Mouse (Mus musculus) embryonic stem cell, embryonic (primary cell): ENCODE measurements around the gene Grb10.

Experiments
- CTCF ChIA-PET, 4 experiments: fragments of 300-600 bp in 2 of 4; fragments of 350-600 bp in 2 of 4; sonication (Branson Sonifier 250); formaldehyde crosslinking; loops; one replicate each; lab custom pipeline; 2022; ENCODE audit warnings: inconsistent platforms in 2 of 4; lab: Charles Lee
- POLR2A ChIA-PET, 4 experiments: fragments of 300-600 bp in 2 of 4; fragments of 350-600 bp in 2 of 4; sonication (Branson Sonifier 250); formaldehyde crosslinking; loops; one replicate each; lab custom pipeline; 2022; ENCODE audit warnings: antibody characterized with exemption in 4 of 4, inconsistent platforms in 1 of 4; lab: Charles Lee

The Grb10 gene

GRCm38 (mm10) chr11:11993183-11993582 is 45.3 kb downstream of the Grb10 start:
- POLR2A ChIA-PET, result no interaction called here
- CTCF ChIA-PET, result interaction anchor here in 1 of 4 experiments (0.6 kb wide), 1 partner anchor 401 kb away, joined by 5 read pairs; no protein-coding TSS in a partner anchor

- ChIA-PET POLR2A (no interaction called here), CTCF (no interaction called here)
These were observed 48.6 kb downstream of the Grb10 start for GRCm38 (mm10) chr11:11989850-11990249.

- CTCF ChIA-PET, result no interaction called here
- POLR2A ChIA-PET, result interaction anchor here in 1 of 4 experiments (0.8 kb wide), 1 partner anchor 12 kb away, joined by 3 read pairs; no protein-coding TSS in a partner anchor
These were observed 51.2 kb downstream of the Grb10 start for GRCm38 (mm10) chr11:11987233-11987632.

- CTCF ChIA-PET, result interaction anchor here (0.6 to 1.3 kb wide), 5 partner anchors 150 to 190 kb away, joined by 3 to 5 read pairs (median 4); no protein-coding TSS in a partner anchor
These were observed 59.8 kb downstream of the Grb10 start for GRCm38 (mm10) chr11:11978611-11979197.

GRCm38 (mm10) chr11:11974591-11975255 is 63.8 kb downstream of the Grb10 start:
- CTCF ChIA-PET, result interaction anchor here (0.5 to 7.1 kb wide), 52 partner anchors 9 to 584 kb away, joined by 3 to 166 read pairs (median 4); partner anchors contain the start of genes Spata48 (in 3 of the 4), Zpbp (in 3 of the 4) and Fignl1 (in 1 of the 4)
- POLR2A ChIA-PET, result interaction anchor here (0.6 to 10.1 kb wide), 24 partner anchors 13 to 513 kb away, joined by 3 to 167 read pairs (median 6); partner anchors contain the start of genes Spata48 (in 3 of the 4), Zpbp (in 3 of the 4) and Fignl1 (in 2 of the 4)

More at GRCm38 (mm10) chr11:11978611-11979197, 59.8 kb downstream of the Grb10 start:
- POLR2A ChIA-PET, result interaction anchor here in 2 of 4 experiments (0.5 to 2.2 kb wide), 3 partner anchors 156 to 170 kb away, joined by 3 to 7 read pairs (median 4); partner anchors contain the start of gene Fignl1 (in 2 of the 2)

GRCm38 (mm10) chr11:11973366-11974014 is 65.0 kb downstream of the Grb10 start:
- CTCF ChIA-PET, result interaction anchor here (0.6 to 7.1 kb wide), 26 partner anchors 95 to 512 kb away, joined by 3 to 166 read pairs (median 6); partner anchors contain the start of genes Spata48 (in 1 of the 4) and Zpbp (in 1 of the 4)
- POLR2A ChIA-PET, result interaction anchor here (0.6 to 10.1 kb wide), 23 partner anchors 18 to 474 kb away, joined by 3 to 167 read pairs (median 4); partner anchors contain the start of gene Fignl1 (in 2 of the 4)

- ChIA-PET CTCF (interaction anchor here (0.7 to 7.1 kb wide), 16 partner anchors 93 to 184 kb away, joined by 3 to 166 read pairs (median 6); no protein-coding TSS in a partner anchor), POLR2A (interaction anchor here (0.6 to 10.1 kb wide), 18 partner anchors 11 to 184 kb away, joined by 3 to 167 read pairs (median 6); partner anchors contain the start of gene Fignl1 (in 2 of the 4))
These were observed 65.9 kb downstream of the Grb10 start for GRCm38 (mm10) chr11:11972401-11973110.

- CTCF ChIA-PET, result interaction anchor here in 3 of 4 experiments (0.6 to 7.1 kb wide), 4 partner anchors 150 to 181 kb away, joined by 4 to 166 read pairs (median 6); no protein-coding TSS in a partner anchor
These were observed 68.2 kb downstream of the Grb10 start for GRCm38 (mm10) chr11:11970246-11970645.

GRCm38 (mm10) chr11:11968830-11969229 is 69.7 kb downstream of the Grb10 start:
- POLR2A ChIA-PET, result interaction anchor here (0.7 to 10.1 kb wide), 20 partner anchors 12 to 171 kb away, joined by 3 to 167 read pairs (median 3); partner anchors contain the start of gene Fignl1 (in 3 of the 4)

More at GRCm38 (mm10) chr11:11970246-11970645, 68.2 kb downstream of the Grb10 start:
- POLR2A ChIA-PET, result interaction anchor here in 3 of 4 experiments (0.5 to 10.1 kb wide), 13 partner anchors 10 to 172 kb away, joined by 3 to 167 read pairs (median 4); partner anchors contain the start of gene Fignl1 (in 3 of the 3)

GRCm38 (mm10) chr11:11967519-11967918 is 71.0 kb downstream of the Grb10 start:
- CTCF ChIA-PET, result interaction anchor here in 2 of 4 experiments (1.0 to 1.8 kb wide), 3 partner anchors 147 to 179 kb away, joined by 3 to 6 read pairs (median 4); no protein-coding TSS in a partner anchor
- POLR2A ChIA-PET, result interaction anchor here in 3 of 4 experiments (0.5 to 10.1 kb wide), 12 partner anchors 12 to 532 kb away, joined by 3 to 167 read pairs (median 10); partner anchors contain the start of gene Fignl1 (in 3 of the 3)

More at GRCm38 (mm10) chr11:11968830-11969229, 69.7 kb downstream of the Grb10 start:
- CTCF ChIA-PET, result interaction anchor here in 3 of 4 experiments (0.6 to 7.1 kb wide), 8 partner anchors 148 to 692 kb away, joined by 3 to 166 read pairs (median 4); no protein-coding TSS in a partner anchor

- POLR2A ChIA-PET, result interaction anchor here in 3 of 4 experiments (0.6 to 10.1 kb wide), 23 partner anchors 10 to 500 kb away, joined by 3 to 167 read pairs (median 4); partner anchors contain the start of gene Fignl1 (in 3 of the 3)
- CTCF ChIA-PET, result interaction anchor here in 1 of 4 experiments (1.3 to 1.8 kb wide), 2 partner anchors 146 to 157 kb away, joined by 4 to 6 read pairs; no protein-coding TSS in a partner anchor
These were observed 72.3 kb downstream of the Grb10 start for GRCm38 (mm10) chr11:11966220-11966619.

- ChIA-PET POLR2A (interaction anchor here in 3 of 4 experiments (0.6 to 10.1 kb wide), 28 partner anchors 15 to 500 kb away, joined by 3 to 167 read pairs (median 4); partner anchors contain the start of gene Fignl1 (in 3 of the 3)), CTCF (interaction anchor here in 1 of 4 experiments (1.3 to 1.8 kb wide), 2 partner anchors 145 to 156 kb away, joined by 4 to 6 read pairs; no protein-coding TSS in a partner anchor)
These were observed 72.9 kb downstream of the Grb10 start for GRCm38 (mm10) chr11:11965501-11966125.

GRCm38 (mm10) chr11:11964729-11965128 is 73.8 kb downstream of the Grb10 start:
- POLR2A ChIA-PET, result interaction anchor here in 3 of 4 experiments (0.6 to 6.6 kb wide), 15 partner anchors 13 to 156 kb away, joined by 3 to 69 read pairs (median 3); partner anchors contain the start of gene Fignl1 (in 3 of the 3)

GRCm38 (mm10) chr11:11963587-11963986 is 74.9 kb downstream of the Grb10 start:
- ChIA-PET CTCF (interaction anchor here in 3 of 4 experiments (0.6 to 1.3 kb wide), 4 partner anchors 11 to 175 kb away, joined by 3 to 6 read pairs (median 4); no protein-coding TSS in a partner anchor), POLR2A (interaction anchor here in 3 of 4 experiments (0.6 to 6.6 kb wide), 15 partner anchors 12 to 169 kb away, joined by 3 to 69 read pairs (median 4); partner anchors contain the start of gene Fignl1 (in 1 of the 3))

More at GRCm38 (mm10) chr11:11964729-11965128, 73.8 kb downstream of the Grb10 start:
- CTCF ChIA-PET, result interaction anchor here in 1 of 4 experiments (1.3 kb wide), 1 partner anchor 176 kb away, joined by 6 read pairs; no protein-coding TSS in a partner anchor

- CTCF ChIA-PET, result interaction anchor here in 1 of 4 experiments (1.2 kb wide), 1 partner anchor 174 kb away, joined by 4 read pairs; no protein-coding TSS in a partner anchor
These were observed 75.4 kb downstream of the Grb10 start for GRCm38 (mm10) chr11:11963065-11963464.

More at GRCm38 (mm10) chr11:11963065-11963464, 75.4 kb downstream of the Grb10 start:
- POLR2A ChIA-PET, result interaction anchor here in 3 of 4 experiments (0.6 to 6.6 kb wide), 12 partner anchors 17 to 169 kb away, joined by 3 to 69 read pairs (median 9); partner anchors contain the start of gene Fignl1 (in 1 of the 3)
